Mouse (Mus musculus) stomach, embryonic 15.5 days (tissue): ENCODE measurements around the gene F2rl3. TPM values are rescaled to one million over a fixed set of nuclear protein-coding genes. Genes with fewer than 3 reads are reported as not detected.

Experiments
- ATAC-seq: fragments of 200-750 bp; cut with Nextera tagmentation; 2 replicates; pipeline ENCODE4 v1.8.0; 2017; ENCODE audit warnings: low read depth, moderate number of reproducible peaks, moderate TSS enrichment; ENCODE audit not compliant: insufficient read depth, low FRiP score
- H3K27ac ChIP-seq: fragments of 300-500 bp; sonication (generic); 2 replicates; pipeline ENCODE4 v1.5.1; 2015; ENCODE audit warnings: mild to moderate bottlenecking, inconsistent platforms
- H3K27me3 ChIP-seq: fragments of 300-500 bp; sonication (generic); replicated peaks from 2 replicates; pipeline ENCODE4 v1.6.1; 2015; ENCODE audit warnings: inconsistent platforms
- H3K36me3 ChIP-seq: fragments of 300-500 bp; sonication (generic); 2 replicates; pipeline ENCODE4 v1.6.1; 2015; ENCODE audit warnings: inconsistent platforms
- H3K4me1 ChIP-seq: fragments of 300-500 bp; sonication (generic); 2 replicates; pipeline ENCODE4 v1.6.1; 2015; ENCODE audit warnings: inconsistent platforms
- H3K4me2 ChIP-seq: fragments of 300-500 bp; sonication (generic); 2 replicates; pipeline ENCODE4 v1.6.1; 2015; ENCODE audit warnings: mild to moderate bottlenecking, inconsistent platforms
- H3K4me3 ChIP-seq: fragments of 300-500 bp; sonication (generic); replicated peaks from 2 replicates; pipeline ENCODE4 v1.5.1; 2015; ENCODE audit warnings: inconsistent platforms
- H3K9ac ChIP-seq: fragments of 300-500 bp; sonication (generic); 2 replicates; pipeline ENCODE4 v1.6.1; 2015; ENCODE audit warnings: inconsistent platforms
- H3K9me3 ChIP-seq: fragments of 300-500 bp; sonication (generic); 2 replicates; pipeline ENCODE4 v1.6.1; 2016; ENCODE audit warnings: inconsistent platforms
- WGBS: fragments of 180-500 bp; shearing (Covaris S2); methylation state at CpG from one replicate; pipeline ENCODE4 v1.1.7; 2015; 5-methylcytosine and 5-hydroxymethylcytosine counted together
- polyA plus RNA-seq: library from polyadenylated mRNA; unstranded; fragments of >200 nt; fragmentation: Nextera tagmentation; extraction: Ambion mirVana; gene quantifications from 2 replicates; pipeline ENCODE4 v1.2.1, GENCODE M21; 2015

F2rl3 gene
- polyA plus RNA-seq, 1 experiment from 2014 or later: 3.2 TPM

- H3K27me3 ChIP-seq: no peaks in the 10 kb centered on the region
- 84% methylated on average over 1 of the region's 1 CpGs for WGBS
Measured at GRCm38 (mm10) chr8:72777797-72778196, 16.1 kb downstream of the F2rl3 start.

GRCm38 (mm10) chr8:72780644-72781043 lies 19.0 kb downstream of the F2rl3 start:
- Histone ChIP-seq H3K4me2 (no peak overlapping the region), H3K9me3 (no peaks in the 10 kb centered on the region), H3K27ac (no peak overlapping the region), H3K4me1 (no peaks in the 10 kb centered on the region), H3K4me3 (no peak overlapping the region), H3K36me3 (no peaks in the 10 kb centered on the region), H3K27me3 (no peaks in the 10 kb centered on the region), H3K9ac (no peak overlapping the region)
- 91% methylated on average over 4 of the region's 4 CpGs for WGBS
- ATAC-seq: no peak

More at GRCm38 (mm10) chr8:72777797-72778196, 16.1 kb downstream of the F2rl3 start:
- H3K9me3 ChIP-seq: no peaks in the 10 kb centered on the region
- no peaks in the 10 kb centered on the region for H3K4me1 ChIP-seq
- no peak overlapping the region for H3K4me3 ChIP-seq
- no peak overlapping the region for H3K4me2 ChIP-seq
- no peaks in the 10 kb centered on the region for H3K36me3 ChIP-seq
- H3K27ac ChIP-seq: no peak overlapping the region
- H3K9ac ChIP-seq: no peak overlapping the region
- no peak for ATAC-seq

GRCm38 (mm10) chr8:72801583-72801982 lies 39.9 kb downstream of the F2rl3 start:
- Histone ChIP-seq H3K27ac (no peak overlapping the region), H3K4me3 (no peak overlapping the region), H3K4me1 (no peaks in the 10 kb centered on the region), H3K9me3 (no peaks in the 10 kb centered on the region), H3K27me3 (no peaks in the 10 kb centered on the region), H3K4me2 (no peak overlapping the region), H3K9ac (no peak overlapping the region), H3K36me3 (no peaks in the 10 kb centered on the region)
- ATAC-seq: no peak
- 76% methylated on average over 2 of the region's 2 CpGs for WGBS

- H3K4me1 ChIP-seq: no peaks in the 10 kb centered on the region
- no peaks in the 10 kb centered on the region for H3K27me3 ChIP-seq
- 86% methylated on average over 3 of the region's 3 CpGs for WGBS
- no peak overlapping the region for H3K4me2 ChIP-seq
- no peak for ATAC-seq
- H3K27ac ChIP-seq: no peak overlapping the region
- no peak overlapping the region for H3K4me3 ChIP-seq
- H3K9me3 ChIP-seq: no peaks in the 10 kb centered on the region
- no peak overlapping the region for H3K9ac ChIP-seq
- H3K36me3 ChIP-seq: peaks cover 3% of the 10 kb centered on the region; the same call in 1 of the 2 replicates
Measured at GRCm38 (mm10) chr8:72812690-72813089, 51.0 kb downstream of the F2rl3 start.

Other genes with a start within 250 kb of the F2rl3 start
- 14.4 and 15.6 TPM in 2 replicates for gene Med26, start 213.6 kb upstream of the F2rl3 start, polyA plus RNA-seq
- 120 and 122 TPM in 2 replicates for gene Smim7, start 190.8 kb upstream of the F2rl3 start, polyA plus RNA-seq
- gene Tmem38a, start 189.8 kb upstream of the F2rl3 start, polyA plus RNA-seq: 18.8 and 19.2 TPM in 2 replicates
- gene Nwd1, start 115.2 kb upstream of the F2rl3 start, polyA plus RNA-seq: 0.12 and 0.14 TPM in 2 replicates
- gene Sin3b, start 38.6 kb upstream of the F2rl3 start, polyA plus RNA-seq: 143 and 148 TPM in 2 replicates